Mouse (Mus musculus): ENCODE results near the gene Tmem209.

Tmem209 gene

DNA sequence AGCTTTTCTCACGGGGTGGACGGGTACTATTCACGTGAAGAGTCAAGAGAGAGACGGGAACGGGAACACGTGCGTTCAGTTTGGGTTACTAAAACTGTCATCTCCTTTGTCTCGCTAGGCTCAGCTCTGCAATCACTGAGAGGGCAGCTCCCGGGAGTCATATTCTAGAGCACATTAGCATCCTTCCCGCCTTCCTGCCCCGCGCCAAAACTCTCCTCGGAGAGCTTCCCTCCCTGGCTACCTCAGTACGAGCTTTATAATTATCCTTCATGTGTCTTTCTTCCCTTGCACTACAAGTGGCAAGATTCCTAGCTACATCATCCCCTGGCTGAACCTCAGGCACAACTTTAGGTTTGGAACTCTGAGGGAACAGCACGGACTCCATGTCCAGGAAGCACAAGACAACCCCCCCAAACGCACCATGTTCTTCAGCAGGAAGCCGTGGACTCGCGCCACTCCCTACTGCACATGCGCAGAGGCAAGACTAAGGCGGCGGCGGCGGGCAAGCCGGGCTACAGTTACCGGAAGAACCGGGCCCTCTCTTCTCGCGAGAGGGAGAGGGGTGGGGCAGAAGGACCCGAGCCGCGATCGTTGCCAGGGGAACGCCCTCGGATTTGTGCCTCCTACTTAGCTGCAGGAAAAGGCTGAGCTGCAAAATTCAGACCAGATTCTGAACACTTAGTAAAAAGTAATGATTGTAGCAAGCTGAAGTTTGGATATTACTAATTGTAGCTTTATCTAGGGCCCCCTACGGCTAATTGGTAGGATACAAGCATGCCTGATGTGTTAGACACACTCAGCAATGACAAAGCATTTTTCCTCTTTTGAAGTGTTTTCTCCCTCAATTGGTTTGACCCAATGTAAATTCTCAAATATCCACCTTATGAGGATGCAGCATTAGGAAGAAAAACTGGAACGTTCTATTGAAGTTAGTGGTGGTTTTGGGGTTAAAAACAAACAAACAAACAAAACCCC, at the start of gene Tmem209, which contains the start of gene Ssmem1:
TSS of gene Tmem209 (minus strand) at position 519 of the 975 bp plus-strand sequence.
TSS of gene Ssmem1 (plus strand) at position 585 of the 975 bp plus-strand sequence.
- DNase-seq (ENCODE audit: low spot score in 2 of 2), result peak; percentile 99

DNA sequence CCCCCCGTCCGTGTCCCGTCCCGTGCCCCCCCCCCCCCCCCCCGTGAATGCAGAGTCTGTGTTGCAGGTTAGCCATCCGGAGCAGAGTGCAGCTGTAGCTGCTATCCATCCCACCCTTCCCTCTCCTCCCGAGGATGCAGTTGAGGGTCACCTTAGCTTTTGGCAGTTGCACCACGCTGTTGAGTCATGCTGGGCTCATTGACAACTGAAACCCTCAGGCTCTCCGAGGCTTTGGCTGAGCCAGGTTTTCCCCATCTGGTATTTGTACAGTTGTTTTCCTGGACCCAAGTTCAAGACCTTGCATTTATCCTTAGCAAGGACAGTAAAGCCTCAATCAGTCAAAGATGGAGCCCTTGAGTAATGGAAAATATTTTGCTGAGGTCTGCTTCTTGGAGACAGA, 46.5 kb upstream of the Tmem209 start:
- no peak for DNase-seq (ENCODE audit: low spot score in 2 of 2)

DNA sequence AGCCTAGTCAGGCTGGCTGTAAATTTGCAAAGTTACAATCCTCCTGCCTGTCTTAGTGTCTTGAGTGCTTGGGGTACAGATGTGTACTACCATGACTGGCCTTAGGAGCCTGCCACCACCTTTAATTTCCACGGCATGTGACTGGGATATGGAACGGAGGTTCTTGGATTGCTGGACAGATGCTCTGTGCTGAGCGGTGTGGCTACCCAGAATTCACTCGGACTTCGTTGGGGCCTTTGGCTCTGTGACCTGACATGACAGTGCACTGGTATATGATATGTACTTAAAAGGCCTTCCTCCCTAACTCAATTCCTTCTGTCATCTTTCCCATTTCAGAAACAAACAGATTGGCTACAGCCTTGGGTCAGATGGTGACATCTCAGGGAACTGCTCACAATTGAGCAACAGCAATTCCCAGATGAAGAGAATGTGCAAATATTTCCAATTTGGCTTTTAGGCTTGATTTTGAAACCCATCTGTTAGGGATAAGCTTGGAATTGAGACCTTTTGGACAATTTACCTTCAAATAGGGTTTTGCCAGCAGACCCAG, 45.1 kb upstream of the Tmem209 start:
- DNase-seq (ENCODE audit: low spot score in 2 of 2), result no peak

DNA sequence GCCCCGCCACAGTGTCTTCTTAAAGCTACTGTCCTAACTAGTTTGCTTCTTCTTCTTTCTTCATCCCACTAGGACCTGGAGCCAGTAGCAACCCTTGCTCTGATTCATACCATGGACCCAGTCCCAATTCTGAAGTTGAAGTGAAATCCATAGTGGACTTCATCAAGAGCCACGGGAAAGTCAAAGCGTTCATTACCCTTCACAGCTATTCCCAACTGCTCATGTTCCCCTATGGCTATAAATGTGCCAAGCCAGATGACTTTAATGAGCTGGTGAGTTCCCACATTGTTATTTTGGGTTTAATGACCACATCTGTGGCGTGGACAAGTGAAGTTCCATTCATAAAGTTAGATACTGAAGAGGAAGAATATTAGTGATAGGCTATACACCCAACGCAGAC, 44.5 kb upstream of the Tmem209 start:
- no peak for DNase-seq (ENCODE audit: low spot score in 2 of 2)

DNA sequence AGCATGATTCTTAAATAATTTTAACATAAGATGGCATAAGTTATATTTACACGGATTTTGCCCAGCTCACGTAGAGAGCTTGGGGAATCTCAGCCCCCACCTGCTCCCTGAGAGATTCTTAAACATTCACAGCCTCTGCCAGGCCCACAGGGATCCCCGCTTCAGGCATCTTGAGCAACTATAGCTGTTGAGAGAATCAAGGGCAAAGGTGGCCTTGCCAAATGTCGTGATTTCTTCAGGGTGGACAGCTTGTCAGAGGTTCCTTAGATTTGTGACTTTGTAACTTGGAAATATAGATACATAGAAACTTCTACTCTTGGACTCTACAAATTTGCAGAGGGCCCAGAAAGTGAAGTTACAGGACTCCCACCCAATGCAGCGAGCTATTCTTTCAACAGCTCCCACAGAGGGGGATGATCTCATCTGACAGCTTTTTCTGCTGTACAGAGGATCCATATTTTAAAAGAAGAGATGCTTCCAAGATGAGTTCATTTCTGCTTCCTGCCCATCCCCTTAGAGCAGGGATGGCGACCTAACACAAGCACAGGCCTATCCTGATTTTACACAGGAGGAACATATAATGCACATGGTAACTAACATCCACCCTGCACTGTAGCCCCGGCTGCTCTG, 43.9 kb upstream of the Tmem209 start:
- no peak for DNase-seq (ENCODE audit: low spot score in 2 of 2)

DNA sequence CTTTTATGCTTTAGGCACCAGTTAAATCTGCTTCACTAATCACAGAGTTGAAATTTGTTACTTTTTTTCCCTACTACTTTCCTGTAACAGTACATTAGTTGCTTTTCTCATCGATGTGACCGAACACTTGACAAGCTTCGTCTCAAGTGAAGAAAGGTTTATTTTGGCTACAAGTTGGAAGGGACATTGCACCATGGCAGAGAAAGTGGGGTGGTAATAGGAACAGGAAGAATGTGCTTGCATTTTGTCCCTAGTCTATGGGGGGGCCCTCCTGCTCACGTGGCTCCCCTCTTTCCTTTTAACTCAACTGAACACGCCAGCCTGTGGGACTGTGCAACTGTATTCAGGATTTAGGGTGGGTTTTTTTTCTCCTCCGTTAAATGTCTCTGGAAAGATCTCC, 43.0 kb upstream of the Tmem209 start:
- DNase-seq (ENCODE audit: low spot score in 2 of 2), result no peak

DNA sequence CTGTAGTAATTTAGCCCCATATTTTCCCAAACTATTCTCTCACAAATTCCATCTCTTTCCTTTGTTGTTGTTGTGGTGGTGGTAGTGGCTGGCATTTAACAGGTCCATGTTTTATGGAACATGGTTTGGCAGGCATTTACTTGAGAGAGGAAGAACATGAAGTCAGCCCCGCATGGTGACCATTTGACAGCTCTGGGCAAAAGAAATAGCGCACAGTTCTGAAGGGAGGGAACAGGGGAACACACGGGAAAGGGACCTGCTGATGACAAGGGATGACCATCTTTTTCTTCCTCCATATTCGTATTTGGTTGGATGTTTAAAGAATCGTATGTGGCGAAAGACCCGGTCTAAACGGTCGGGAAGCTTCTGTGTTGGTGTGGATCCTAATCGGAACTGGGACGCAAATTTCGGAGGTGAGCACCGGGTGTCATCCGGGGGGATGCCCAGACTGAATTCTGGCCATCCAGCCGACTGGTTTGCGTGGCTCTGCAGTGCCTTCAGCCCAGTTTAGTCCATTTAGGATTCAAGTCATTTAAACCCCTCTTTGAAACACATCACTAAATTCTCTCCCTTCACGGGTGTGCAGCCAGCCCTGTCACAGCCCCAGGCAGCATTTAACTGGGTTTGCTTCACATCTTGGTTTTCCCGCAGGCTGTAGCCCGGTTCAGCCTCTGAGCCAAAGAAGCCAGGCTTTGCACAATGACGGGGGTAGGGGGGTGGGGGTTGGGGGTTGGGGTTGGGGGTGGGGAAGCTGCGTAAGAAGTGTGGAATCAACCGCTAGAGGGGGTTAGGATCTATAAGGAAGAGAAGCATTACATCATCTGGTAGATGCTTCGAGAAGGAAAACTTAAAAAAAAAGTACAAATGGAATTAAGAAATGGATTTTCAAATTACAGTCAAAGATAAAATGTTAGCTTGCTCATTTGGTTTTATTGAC, 42.3 kb upstream of the Tmem209 start:
- DNase-seq (ENCODE audit: low spot score in 2 of 2), result no peak

DNA sequence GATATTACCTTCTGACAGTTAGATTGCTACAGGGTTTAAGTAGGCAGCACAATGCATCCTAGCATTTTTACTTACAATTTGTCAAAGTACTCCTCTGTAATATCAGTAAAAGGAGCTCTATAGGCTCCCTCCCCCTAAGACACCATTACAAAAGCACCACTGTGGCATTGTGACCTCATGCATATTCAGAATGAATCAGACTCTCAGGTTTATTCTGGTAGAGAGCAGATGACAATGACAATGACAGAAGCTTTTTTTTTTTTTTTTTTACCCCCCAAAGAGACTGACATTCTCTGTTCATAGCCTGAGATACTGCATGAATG, 41.6 kb upstream of the Tmem209 start:
- DNase-seq (ENCODE audit: low spot score in 2 of 2), result no peak

DNA sequence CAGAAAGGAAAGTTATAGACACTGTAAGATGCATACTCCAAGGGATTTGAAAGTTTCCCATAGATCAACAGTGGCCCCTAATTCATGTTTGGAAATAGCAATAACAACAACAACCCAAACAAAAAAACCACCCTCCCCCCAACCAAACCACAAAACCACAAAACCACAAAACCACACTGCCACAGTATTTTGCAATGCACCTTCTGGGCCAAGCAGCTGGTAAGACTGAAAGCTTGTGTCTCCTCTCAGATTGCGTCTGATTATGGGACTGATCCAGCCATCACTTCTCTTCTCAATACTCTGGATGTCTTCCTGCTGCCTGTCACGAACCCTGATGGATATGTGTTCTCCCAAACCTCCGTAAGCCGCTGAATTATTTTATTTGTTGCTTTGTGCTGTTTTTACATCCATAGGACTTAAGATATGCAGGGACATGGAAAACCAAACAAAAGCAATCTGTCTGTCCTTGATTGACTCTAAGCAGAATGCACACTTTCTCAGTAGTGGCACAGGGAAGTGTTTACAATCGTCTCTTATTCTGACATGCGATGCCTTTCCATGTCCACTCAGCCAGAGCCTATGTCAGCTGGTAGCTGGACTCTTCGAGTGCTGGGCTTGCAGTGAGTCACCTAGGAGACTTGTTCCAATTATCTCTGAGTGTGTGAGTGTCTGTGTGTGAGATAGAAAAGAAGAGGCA, 41.1 kb upstream of the Tmem209 start:
- DNase-seq (ENCODE audit: low spot score in 2 of 2), result no peak

DNA sequence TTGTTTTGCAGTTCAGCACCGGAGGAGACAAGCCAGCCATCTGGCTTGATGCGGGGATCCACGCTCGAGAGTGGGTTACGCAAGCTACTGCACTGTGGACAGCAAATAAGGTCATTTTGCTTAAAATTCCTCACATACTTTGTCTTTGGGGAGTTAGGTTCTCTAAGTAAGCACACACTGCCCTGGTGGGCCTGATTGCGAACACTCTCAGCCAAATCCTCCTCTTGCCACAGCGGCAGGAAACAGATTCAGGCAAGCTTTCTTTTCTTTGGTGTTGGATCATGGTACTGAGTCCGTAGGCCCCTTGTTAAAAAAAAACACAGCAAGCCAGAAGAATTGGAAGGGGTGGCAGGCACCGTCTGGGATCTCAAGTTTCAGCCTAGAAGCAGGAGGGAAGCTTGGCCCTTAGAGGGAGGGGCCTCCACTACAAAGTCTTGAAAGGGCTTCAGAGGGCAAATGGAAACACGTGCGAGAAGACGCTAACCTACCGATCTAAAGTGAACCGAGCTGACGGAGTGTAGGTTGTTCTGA, 39.7 kb upstream of the Tmem209 start:
- no peak for DNase-seq (ENCODE audit: low spot score in 2 of 2)

DNA sequence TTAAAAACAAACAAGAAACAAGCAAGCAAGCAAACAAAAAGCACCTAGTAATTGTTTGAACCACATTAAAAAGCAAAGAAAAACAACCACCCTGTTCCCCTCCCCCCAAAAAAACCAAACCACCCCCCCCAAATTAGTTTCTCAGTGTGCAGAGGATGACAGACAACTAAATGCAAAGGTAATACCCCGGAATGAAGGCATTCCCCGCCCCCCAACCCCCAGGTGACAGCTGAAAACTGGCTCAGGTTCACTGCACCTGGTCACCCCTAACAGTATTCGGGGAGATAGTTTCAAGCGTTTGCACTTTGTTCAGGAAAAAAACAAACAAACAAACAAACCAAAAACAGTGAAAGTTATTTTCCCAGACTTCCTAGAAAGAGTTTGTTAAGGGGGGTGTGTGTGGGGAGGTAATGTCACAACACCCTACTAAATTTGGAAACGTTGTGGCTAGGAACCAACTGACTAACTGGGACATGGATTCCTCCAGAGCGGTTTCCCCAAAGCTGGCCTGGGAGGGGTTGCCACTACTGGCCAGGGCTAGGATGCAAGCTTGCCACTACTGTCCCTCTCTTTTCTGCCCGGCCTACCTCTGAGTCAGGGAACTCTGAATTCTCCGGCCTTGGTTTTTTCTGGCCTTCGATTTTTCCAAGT, 38.2 kb upstream of the Tmem209 start:
- DNase-seq (ENCODE audit: low spot score in 2 of 2), result no peak

DNA sequence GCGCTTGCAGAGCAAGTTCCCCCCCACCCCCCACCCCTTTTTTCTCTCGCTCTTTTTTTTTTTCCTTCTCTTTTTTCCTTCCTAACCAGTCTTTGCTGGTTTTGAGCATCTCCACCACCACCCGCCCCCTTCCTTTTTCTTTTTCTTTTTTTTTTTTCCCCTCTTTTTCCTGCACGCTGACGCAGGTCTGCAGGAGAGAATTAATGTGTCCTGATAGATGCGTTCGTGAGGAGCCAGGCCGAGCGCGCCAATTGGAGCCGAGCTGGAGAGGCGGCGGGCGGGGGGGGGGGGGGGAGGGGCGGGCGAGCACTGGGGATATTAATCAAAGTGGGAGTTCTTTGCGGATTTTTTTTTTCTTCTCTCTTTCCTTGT, 37.7 kb upstream of the Tmem209 start:
- no peak for DNase-seq (ENCODE audit: low spot score in 2 of 2)

DNA sequence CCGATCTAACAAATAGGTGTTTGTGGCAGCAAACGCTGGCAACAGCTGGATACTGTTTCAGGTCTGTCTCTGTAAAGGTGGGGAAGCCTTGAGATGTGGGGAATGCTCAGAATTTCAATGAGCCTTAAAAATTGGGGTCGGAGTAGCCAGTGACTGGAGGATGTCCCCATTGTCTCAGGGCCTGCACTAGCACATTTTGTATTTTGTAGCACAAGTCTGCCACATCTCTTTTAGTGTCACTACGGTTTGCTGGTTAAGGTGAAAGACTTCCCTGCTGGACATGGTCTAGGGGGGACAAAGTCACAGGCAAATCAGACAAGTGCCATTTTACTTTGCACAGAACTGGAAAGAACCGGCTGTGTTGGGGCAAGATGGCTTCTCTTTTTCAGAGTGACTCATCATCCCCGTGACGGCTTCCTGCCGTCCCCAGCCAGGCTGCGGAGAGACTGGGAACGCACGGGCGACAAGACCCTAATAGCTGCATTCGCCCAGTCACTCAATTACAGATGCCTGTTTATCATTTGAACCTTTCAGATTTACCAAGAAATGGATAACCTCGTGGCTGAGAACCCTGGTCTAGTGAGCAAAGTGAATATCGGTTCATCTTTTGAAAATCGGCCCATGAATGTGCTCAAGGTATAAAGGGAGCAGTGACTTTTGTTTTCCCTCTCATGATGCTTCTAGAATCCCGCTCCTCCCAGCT, 37.1 kb upstream of the Tmem209 start:
- DNase-seq (ENCODE audit: low spot score in 2 of 2), result peak in 1 of 2 experiments; percentile 6

DNA sequence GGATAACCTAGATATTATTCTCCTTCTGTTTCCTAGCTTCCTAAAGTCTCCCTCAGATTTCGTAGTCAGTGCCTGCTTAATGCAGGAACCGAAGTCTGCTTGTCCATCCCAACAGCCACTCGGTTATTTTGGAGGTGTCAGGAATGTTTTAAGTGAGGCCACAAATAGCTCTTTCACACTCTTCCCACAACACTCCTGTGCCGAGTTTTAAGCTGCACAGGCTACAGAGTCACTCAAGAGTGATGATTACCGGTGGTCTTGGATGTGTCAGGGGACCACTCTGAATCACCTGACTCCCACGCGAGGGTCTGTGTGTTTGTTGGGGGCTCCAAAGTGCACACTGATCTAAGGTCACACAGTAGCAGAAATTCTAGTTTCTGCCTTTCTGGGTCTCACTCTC, 36.1 kb upstream of the Tmem209 start:
- DNase-seq (ENCODE audit: low spot score in 2 of 2), result no peak

DNA sequence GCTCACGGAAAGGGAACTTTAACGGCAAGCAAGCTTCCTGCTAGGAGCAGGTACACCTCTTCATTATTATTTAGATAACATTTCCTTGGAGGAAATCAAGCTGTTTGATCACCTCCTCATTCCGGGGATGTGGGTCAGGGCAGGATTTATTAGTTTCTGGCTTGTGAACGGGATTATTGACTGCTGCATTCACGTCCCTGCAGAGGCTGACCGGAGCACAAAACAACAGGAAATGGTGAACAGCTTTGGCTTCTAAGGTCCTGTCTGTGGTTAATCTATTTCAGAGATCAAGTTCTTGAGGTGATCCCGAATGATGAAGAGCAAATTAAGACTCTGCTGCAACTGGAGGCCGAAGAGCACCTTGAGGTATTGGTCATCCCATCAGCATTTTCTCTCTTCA, 34.3 kb upstream of the Tmem209 start:
- no peak for DNase-seq (ENCODE audit: low spot score in 2 of 2)

DNA sequence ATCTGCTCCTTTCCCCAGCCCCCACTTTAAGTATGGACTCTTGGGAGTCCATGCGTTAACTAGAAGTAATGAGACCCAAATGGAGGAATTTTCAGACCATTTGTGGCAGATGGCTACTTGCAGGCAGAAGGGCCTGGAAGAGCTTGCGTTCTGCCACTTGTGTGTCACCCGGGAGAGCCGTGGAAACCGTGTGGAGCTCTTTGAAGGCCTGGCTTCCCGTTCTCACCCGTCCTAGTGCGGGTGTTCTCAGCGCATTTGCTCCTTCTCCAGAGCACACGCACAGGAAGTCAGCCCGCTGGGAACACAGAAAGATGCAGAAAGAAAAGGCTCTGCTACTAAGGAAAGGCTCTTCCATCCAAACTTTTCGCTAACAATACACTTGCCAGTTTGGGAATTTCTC, 33.5 kb upstream of the Tmem209 start:
- DNase-seq (ENCODE audit: low spot score in 2 of 2), result no peak

DNA sequence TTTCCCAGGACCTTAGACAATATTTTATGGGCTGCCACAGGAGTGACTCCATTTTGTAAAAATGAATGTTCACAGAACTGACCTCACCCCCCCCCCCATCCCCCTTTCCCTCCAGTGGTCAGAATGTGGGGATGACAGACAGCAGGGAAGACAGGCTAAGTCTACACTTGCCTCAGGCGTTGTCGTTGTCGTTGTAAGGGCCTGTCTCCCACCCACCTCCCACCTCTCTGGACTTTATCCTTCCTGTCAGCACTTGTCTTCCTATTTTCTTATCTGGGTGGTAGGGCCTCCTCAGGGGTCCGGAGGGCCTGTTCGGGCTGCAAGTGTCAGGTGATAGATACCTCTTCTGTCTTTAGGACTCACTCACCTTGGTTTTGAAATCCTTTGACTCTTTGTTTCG, 32.7 kb upstream of the Tmem209 start:
- DNase-seq (ENCODE audit: low spot score in 2 of 2), result no peak

DNA sequence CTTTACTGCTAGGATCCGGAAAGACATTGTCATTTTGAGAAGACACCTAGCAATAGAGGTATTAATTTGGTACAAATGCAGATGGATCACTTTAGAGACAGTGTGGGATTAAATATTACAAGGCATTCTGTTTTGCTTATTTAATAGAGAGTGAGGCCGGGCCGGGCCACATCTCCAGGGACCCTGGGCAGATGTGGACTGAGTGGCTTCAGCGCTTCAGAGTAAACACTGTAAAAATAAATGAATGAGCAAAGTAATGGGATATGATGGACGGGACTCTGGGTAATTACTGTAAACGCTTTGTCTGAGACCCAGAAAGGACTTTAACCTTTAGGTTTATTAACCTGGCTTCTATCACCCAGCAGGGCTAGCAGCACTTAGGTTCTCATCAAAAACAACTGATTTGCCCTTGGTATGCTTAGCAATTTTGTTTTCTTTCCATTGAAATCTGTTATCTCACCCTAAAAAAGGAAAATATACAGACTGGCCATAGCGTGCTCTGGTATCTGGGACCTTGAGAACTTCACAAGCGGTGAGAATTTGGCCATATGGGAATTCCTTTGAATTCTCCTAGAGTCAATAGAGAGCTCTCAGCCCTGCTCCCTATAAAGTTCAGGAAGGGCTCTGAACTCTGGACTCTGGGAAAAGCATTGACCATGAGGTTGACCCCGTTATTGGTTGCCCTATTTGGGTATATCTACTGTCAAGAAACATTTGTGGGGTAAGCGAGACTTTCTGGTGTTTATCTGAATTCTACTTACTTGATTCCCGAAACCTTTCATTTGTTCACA, 31.6 kb upstream of the Tmem209 start, which contains the start of gene Cpa2:
TSS of gene Cpa2 (plus strand) at position 574 of the 791 bp plus-strand sequence.
- DNase-seq (ENCODE audit: low spot score in 2 of 2), result no peak

DNA sequence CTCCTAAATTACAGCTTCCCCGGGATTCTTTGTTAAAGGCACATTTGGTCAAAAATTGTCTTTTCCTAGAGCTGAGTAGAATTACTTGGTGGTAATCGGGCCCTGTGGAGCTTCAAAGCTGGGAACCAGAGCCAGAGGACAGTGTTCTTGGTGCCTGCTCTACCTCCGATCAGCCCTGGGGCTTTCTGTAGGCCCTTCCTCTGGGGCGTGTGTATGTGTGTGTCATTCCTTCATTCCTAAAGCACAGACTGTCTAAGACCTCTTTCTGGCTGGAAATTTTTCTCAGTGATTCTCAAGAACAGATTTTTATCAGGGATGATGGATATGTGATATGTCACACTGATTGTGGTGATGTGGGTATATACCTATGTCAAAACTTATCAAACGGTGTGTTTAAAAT, 29.2 kb upstream of the Tmem209 start:
- DNase-seq (ENCODE audit: low spot score in 2 of 2), result no peak
